Mouse (Mus musculus) megakaryocyte, embryonic 14.5 days (primary cell): ENCODE measurements around the gene Ciz1.

Source experiments
- FLI1 ChIP-seq: IDR thresholded peaks from 2 replicates; pipeline ENCODE4 v1.6.1; 2012; ENCODE audit warnings: low read length, inconsistent platforms, mixed read lengths
- GATA1 ChIP-seq: IDR thresholded peaks from 3 replicates; pipeline ENCODE4 v1.6.1; 2012; ENCODE audit warnings: mixed read lengths, low read length, inconsistent platforms, borderline replicate concordance

GRCm38 (mm10) chr2:32342039-32342438 is 10.1 kb upstream of the Ciz1 start:
- no peak for TF ChIP-seq GATA1
- no peak for TF ChIP-seq FLI1
